Mouse (Mus musculus) intestine, postnatal 0 days (tissue): ENCODE measurements around the gene Gm29609. TPM values are rescaled to one million over a fixed set of nuclear protein-coding genes. Genes with fewer than 3 reads are reported as not detected.
"Not testable (repeated sequence)": the region's sequence is repeated elsewhere in the genome, so short reads cannot be mapped to it uniquely, and the experiment has no call there.

ENCODE experiments used
- ATAC-seq: fragments of 200-750 bp; cut with Nextera tagmentation; 2 replicates; pipeline ENCODE4 v1.8.0; 2017; ENCODE audit warnings: mild to moderate bottlenecking, moderate TSS enrichment, moderate library complexity
- H3K27ac ChIP-seq: fragments of 300-500 bp; sonication (generic); 2 replicates; pipeline ENCODE4 v1.5.1; 2014; ENCODE audit warnings: mild to moderate bottlenecking, low read depth, low read length, moderate library complexity
- H3K27me3 ChIP-seq: fragments of 300-500 bp; sonication (generic); replicated peaks from 2 replicates; pipeline ENCODE4 v1.6.1; 2014; ENCODE audit warnings: low read length, mixed read lengths; ENCODE audit not compliant: control insufficient read depth, insufficient read depth
- H3K36me3 ChIP-seq: fragments of 300-500 bp; sonication (generic); 2 replicates; pipeline ENCODE4 v1.6.1; 2014; ENCODE audit warnings: mild to moderate bottlenecking, moderate library complexity; ENCODE audit not compliant: control insufficient read depth, insufficient read depth
- H3K4me1 ChIP-seq: fragments of 300-500 bp; sonication (generic); replicated peaks from 2 replicates; pipeline ENCODE4 v1.6.1; 2014; ENCODE audit warnings: antibody characterized with exemption, low read length, mixed read lengths; ENCODE audit not compliant: control insufficient read depth, insufficient read depth
- H3K4me2 ChIP-seq: fragments of 300-500 bp; sonication (generic); replicated peaks from 2 replicates; pipeline ENCODE4 v1.6.1; 2014; ENCODE audit warnings: low read depth, mild to moderate bottlenecking, moderate library complexity
- H3K4me3 ChIP-seq: fragments of 300-500 bp; sonication (generic); 2 replicates; pipeline ENCODE4 v1.5.1; 2014; ENCODE audit warnings: low read depth, low read length
- H3K9ac ChIP-seq: fragments of 300-500 bp; sonication (generic); 2 replicates; pipeline ENCODE4 v1.6.1; 2014; ENCODE audit warnings: mild to moderate bottlenecking, low read depth, low read length
- H3K9me3 ChIP-seq: fragments of 300-500 bp; sonication (generic); 2 replicates; pipeline ENCODE4 v1.6.1; 2016; ENCODE audit warnings: mixed run types; ENCODE audit not compliant: control insufficient read depth
- CTCF ChIP-seq: sonication (generic); IDR thresholded peaks from 2 replicates; pipeline ENCODE4 v1.5.1; 2016; ENCODE audit warnings: low read depth, mild to moderate bottlenecking, control low read depth, antibody characterized with exemption, moderate library complexity
- WGBS: fragments of 180-500 bp; shearing (Covaris S2); extraction: QIAGEN DNeasy Blood & Tissue Kit; methylation state at CpG from one replicate; pipeline ENCODE4 v1.1.7; 2014; 5-methylcytosine and 5-hydroxymethylcytosine counted together
- polyA plus RNA-seq: library from polyadenylated mRNA; unstranded; fragments of >200 nt; fragmentation: Nextera tagmentation; extraction: Ambion mirVana; gene quantifications from 2 replicates; pipeline ENCODE4 v1.2.1, GENCODE M21; 2015

Gm29609 gene
- polyA plus RNA-seq, 1 experiment from 2014 or later, result 0.53 TPM

- Histone ChIP-seq H3K9ac (peak overlapping the region; percentile 74), H3K36me3 (no peaks in the 10 kb centered on the region), H3K4me1 (no peaks in the 10 kb centered on the region), H3K4me3 (peak overlapping the region; percentile 84), H3K27me3 (no peaks in the 10 kb centered on the region), H3K27ac (peak overlapping the region; percentile 92), H3K4me2 (peak overlapping the region; percentile 87), H3K9me3 (no peaks in the 10 kb centered on the region)
- peak; percentile 62 for ATAC-seq
- under 1% methylated on average over 40 of the region's 40 CpGs for WGBS
- TF ChIP-seq CTCF, result peak; percentile 8
These were observed 40.3 kb upstream of the Gm29609 start for GRCm38 (mm10) chr5:31219911-31220447.

- no peak for ATAC-seq
- Histone ChIP-seq H3K9me3 (no peaks in the 10 kb centered on the region), H3K27ac (peak overlapping the region; percentile 92), H3K36me3 (no peaks in the 10 kb centered on the region), H3K4me2 (peak overlapping the region; percentile 87), H3K4me3 (peak overlapping the region; percentile 84), H3K9ac (peak overlapping the region; percentile 74), H3K27me3 (no peaks in the 10 kb centered on the region), H3K4me1 (no peaks in the 10 kb centered on the region)
- no peak for TF ChIP-seq CTCF
- under 1% methylated on average over 11 of the region's 11 CpGs for WGBS
These were observed 39.8 kb upstream of the Gm29609 start for GRCm38 (mm10) chr5:31219474-31219873.

GRCm38 (mm10) chr5:31219070-31219469, 39.4 kb upstream of the Gm29609 start:
- no peak for ATAC-seq
- Histone ChIP-seq H3K36me3 (no peaks in the 10 kb centered on the region), H3K27ac (no peak overlapping the region), H3K4me2 (peak overlapping the region; percentile 87), H3K4me3 (peak overlapping the region; percentile 84), H3K9me3 (no peaks in the 10 kb centered on the region), H3K4me1 (no peaks in the 10 kb centered on the region), H3K27me3 (no peaks in the 10 kb centered on the region), H3K9ac (no peak overlapping the region)
- TF ChIP-seq CTCF, result peak; percentile 57
- WGBS, result 3% methylated on average over 2 of the region's 2 CpGs

- peak overlapping the region; percentile 3; the same call in 1 of the 2 replicates for H3K4me2 ChIP-seq
- H3K36me3 ChIP-seq, result no peaks in the 10 kb centered on the region
- peak; percentile 29; the same call in 1 of the 2 replicates for TF ChIP-seq CTCF
- H3K4me3 ChIP-seq, result no peak overlapping the region
- H3K4me1 ChIP-seq, result no peaks in the 10 kb centered on the region
- H3K27ac ChIP-seq, result no peak overlapping the region
- H3K9ac ChIP-seq, result no peak overlapping the region
- ATAC-seq, result no peak
- no peaks in the 10 kb centered on the region for H3K9me3 ChIP-seq
- 47% methylated on average over 7 of the region's 7 CpGs for WGBS
- no peaks in the 10 kb centered on the region for H3K27me3 ChIP-seq
These were observed 38.6 kb upstream of the Gm29609 start for GRCm38 (mm10) chr5:31218294-31218693.

GRCm38 (mm10) chr5:31216554-31216953, 36.8 kb upstream of the Gm29609 start:
- WGBS, result 82% methylated on average over 6 of the region's 6 CpGs
- not testable (repeated sequence) for ATAC-seq

GRCm38 (mm10) chr5:31204421-31204820, 24.7 kb upstream of the Gm29609 start:
- ATAC-seq, result no peak
- no peak overlapping the region for H3K4me3 ChIP-seq
- WGBS, result 89% methylated on average over 6 of the region's 6 CpGs
- TF ChIP-seq CTCF, result no peak
- H3K4me2 ChIP-seq, result no peak overlapping the region
- H3K4me1 ChIP-seq, result no peaks in the 10 kb centered on the region
- no peak overlapping the region for H3K9ac ChIP-seq
- no peaks in the 10 kb centered on the region for H3K27me3 ChIP-seq
- H3K36me3 ChIP-seq, result peaks cover 49% of the 10 kb centered on the region
- no peak overlapping the region for H3K27ac ChIP-seq
- no peaks in the 10 kb centered on the region; the same call in 1 of the 2 replicates for H3K9me3 ChIP-seq

More at GRCm38 (mm10) chr5:31216554-31216953, 36.8 kb upstream of the Gm29609 start:
- H3K27me3 ChIP-seq, H3K9ac ChIP-seq, H3K4me2 ChIP-seq, H3K4me1 ChIP-seq, H3K4me3 ChIP-seq, H3K36me3 ChIP-seq, H3K27ac ChIP-seq, H3K9me3 ChIP-seq: not testable (repeated sequence)
